Mouse (Mus musculus) adipocyte (in vitro differentiated cells): ENCODE data around the gene Pih1d1.
"Not testable (repeated sequence)": the region's sequence is repeated elsewhere in the genome, so short reads cannot be mapped to it uniquely, and the experiment has no call there.

Experiments
- DNase-seq: peaks from one replicate; pipeline ENCODE4 v3.0.0-alpha.2; 2016; ENCODE audit warnings: low spot score

Gene Pih1d1

DNA sequence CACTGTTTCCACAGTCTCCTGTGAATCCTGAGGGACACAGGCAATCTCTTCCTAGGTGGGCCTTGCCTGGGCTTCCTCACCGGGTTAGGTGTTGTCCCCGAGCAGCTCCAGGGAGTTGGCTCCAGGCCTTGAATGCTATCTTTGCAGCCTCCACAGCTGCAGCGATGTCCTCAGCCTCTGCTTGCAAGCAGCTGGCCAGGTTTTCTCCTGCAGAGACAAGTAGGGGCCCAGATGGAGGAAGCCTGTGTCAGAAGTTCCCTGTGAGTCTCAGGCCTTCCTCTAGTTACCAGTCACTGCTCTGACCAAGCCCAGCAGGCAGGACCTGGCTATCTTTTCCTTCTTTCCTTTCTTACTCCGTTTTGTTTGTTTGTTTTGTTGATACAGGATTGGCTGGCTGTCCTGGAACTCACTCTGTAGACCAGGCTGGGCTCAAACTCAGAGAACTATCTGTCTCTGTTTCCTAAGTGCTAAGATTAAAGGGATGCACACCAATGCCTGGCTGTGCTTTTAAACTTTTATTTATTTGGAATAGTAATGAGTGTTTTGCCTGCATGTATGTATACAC is 5.5 kb upstream of the Pih1d1 start:
- no peak for DNase-seq

DNA sequence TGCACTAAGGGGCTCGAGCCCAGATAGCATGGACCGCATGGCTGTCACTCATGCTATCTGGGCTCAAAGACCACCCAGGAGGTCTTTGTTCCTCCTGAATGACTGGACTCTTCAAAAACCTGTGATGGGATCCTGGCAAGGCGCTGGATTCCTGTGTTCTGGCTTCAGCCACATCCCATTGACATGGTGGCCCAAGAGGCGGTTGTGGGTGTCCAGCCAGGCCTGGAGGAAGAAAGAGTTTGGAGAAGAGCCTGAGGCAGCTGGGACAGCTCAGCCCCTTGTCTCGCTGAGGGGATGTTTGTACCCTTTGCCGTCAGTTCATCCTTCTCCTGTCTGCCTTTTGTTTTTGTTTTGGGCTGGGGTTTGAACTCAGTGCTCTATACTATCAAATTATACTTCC is 4.6 kb upstream of the Pih1d1 start:
- DNase-seq, result no peak

DNA sequence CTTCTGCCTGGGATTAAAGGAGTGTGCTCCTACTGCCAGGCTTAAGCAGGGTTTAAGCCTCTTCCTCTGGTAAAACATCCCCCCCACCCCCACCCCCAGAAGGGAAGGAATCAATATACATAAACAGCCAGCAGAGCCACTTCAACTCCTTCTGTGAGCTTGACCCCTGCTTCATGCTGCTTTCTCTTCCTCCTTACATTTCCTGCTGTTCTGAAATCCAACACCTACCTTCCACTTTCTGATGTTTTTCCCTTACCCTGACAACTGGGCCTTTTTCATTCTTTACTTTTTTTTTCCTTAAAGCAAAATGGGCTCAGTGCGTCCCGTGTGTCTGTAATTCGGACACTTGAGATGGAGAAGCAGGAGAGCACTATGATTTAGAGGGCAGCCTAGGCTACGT is 3.8 kb upstream of the Pih1d1 start:
- no peak for DNase-seq

DNA sequence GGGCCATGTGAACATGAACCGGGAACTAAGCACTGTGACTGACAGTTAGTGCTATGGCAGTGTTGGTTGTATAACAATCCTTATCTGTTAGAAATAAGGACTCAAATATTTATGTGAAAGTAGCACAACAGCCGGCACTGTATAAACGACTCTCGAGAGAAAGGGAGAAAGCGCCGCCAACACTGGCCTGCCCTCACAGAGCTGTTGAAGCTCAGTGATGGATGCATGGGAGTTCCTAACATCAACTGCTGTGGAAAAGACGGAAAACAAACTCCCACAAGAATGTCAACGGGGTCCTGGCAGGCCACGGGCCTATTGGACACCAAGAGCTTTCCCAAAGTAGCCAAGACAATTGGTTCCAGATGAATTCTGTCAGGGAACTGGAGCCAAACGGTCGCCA is 2.8 kb upstream of the Pih1d1 start:
- peak; percentile 56 for DNase-seq

DNA sequence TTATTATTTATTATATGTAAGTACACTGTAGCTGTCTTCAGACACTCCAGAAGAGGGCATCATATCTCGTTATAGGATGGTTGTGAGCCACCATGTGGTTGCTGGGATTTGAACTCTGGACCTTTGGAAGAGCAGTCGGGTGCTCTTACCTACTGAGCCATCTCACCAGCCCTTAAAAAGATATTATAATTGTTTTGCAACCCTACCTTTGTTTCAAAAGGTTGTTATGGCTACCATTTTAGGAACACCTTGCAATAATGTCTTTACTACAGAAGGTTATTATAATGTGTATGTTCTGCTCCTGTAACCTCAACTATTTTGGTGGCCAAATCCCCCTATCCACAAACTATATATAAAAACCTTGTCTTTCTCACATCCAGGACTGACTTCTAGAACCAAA is 1.1 kb upstream of the Pih1d1 start:
- not testable (repeated sequence) for DNase-seq

DNA sequence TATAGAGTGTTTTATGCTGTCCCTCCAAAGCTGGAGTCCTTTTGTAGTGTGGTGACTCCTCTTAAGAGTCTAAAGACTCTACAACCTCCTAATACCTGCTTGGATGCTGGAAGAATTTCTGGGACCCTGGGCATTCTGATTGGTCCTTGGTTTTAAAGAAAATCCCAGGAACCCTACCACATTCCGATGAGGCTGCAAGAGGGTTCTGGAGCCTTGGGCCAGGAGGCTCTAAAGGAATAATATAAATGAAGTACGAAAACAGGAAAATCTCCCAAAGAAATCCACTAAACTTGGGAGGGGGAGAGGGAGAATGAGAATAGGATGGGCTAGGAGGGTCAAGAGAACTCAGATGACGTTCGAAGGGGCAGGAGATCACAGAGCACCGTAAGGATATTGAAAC is 517 bp upstream of the Pih1d1 start:
- peak; percentile 8 for DNase-seq

DNA sequence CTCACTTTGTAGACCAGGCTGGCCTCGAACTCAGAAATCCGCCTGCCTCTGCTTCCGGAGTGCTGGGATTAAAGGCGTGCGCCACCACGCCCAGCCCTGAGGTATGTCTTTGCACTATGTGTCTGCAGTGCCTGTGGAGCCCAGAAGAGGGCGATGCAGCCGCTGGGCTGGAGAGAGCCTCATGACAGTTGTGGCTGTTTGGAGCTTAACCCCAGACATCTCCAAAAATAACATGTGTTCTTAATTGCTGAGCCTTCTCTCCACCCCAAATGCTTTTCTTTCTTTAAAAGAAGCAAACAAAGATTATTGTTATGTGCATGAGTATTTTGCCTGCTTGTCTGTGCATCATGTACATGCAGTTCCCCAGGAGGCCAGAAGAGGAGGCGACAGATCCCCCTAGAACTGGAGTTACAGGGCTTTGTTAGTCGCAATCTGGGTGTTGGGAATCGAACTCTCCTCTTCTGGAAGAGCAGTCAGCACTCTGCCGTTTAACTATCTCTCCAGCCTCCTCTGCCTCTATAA is 951 bp downstream of the Pih1d1 start:
- peak; percentile 62 for DNase-seq

DNA sequence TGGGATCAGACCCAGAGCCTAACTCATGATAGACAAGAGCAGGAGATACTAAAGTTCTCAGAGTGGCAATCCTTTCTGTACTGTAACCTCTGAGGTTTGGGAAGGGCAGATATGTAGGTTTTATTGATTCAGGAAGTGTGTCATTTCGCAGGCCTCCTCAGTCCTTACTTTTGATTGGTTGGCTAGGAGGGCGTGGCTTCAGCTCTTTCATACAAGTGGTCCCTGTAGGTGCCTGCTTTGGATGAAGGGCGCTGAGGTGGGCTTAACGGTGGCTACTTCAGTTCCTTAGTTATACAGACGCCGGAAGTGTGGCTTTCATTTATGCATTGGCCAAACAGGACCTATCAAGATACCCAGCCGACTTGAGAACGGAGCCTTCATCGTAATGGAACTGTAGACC is 1.5 kb downstream of the Pih1d1 start:
- no peak for DNase-seq

DNA sequence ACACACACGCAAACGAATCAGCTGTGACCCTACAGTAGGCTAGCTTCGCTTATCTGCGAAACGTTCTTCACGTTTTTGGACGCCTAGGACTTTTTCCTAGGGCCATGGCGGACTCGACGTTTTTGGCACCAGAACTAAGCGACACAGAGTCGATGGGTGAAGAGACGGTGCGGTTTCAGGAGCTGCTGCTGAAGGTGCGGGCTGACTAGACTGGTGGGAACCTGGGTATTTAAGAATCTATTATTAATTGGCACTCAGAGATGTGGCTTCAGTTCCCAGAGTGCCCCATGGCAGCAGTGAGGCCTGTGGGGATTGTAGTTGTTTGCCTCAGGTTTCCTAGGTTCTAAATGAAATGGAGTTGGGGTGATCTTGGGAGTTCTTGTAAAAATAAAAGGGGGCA is 2.1 kb downstream of the Pih1d1 start:
- DNase-seq, result no peak

DNA sequence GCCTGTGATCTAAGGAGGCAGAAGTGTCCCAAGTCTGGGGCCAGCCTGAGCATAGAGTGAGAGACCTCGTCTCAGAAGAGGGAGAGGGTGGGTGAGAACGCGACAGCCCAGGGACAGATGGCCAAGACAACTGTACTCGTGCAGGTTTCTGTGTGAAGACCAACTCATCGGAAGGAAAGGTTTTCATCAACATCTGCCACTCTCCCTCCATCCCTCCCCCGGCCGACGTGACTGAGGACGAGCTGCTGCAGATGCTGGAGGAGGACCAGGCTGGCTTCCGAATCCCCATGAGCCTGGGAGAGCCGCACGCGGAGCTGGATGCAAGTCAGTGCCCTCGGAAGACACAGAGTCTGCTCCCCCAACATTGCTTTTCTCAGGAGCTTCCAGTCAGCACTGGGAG is 3.4 kb downstream of the Pih1d1 start:
- no peak for DNase-seq

DNA sequence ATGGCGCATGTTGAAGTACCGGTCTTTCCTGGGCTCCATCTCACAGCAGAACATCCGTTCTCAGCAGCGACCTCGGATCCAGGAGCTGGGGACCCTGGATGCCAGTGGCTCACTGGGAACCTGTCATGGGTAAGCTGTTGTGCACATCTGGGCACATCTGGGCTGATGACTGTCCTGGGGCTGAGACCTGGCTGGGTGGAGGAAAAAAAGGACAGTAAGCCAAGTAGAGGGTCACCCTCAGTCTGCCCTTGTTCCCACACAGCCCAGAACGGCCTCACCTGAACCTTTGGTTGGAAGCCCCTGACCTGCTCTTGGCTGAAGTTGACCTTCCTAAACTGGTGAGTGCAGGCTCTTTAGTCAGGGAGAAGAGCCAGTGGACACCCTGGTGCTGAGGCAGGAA is 4.9 kb downstream of the Pih1d1 start:
- no peak for DNase-seq

DNA sequence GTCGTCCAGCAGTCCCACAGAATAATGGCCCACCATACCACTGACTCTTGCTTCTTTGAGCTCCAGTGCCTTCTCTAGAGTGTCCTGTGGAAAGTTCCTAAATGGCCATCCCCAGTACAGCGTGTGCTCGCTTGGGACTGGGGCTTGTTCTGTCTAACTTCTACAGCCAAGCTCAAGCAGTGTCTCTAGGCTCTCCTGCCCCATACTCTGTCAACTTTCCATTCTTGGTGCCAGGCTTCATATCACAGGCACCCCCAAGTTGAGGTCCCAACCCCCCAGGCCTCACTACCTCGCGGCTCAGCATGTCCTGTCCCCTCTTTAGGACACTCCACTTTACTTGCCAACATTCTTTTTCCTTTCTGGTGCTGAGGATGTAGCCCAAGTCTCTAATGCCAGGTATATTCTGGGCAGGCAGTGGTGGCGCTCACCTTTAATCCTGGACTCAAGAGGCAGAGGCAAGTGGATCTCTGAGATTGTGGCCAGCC is 6.3 kb downstream of the Pih1d1 start:
- DNase-seq, result no peak

DNA sequence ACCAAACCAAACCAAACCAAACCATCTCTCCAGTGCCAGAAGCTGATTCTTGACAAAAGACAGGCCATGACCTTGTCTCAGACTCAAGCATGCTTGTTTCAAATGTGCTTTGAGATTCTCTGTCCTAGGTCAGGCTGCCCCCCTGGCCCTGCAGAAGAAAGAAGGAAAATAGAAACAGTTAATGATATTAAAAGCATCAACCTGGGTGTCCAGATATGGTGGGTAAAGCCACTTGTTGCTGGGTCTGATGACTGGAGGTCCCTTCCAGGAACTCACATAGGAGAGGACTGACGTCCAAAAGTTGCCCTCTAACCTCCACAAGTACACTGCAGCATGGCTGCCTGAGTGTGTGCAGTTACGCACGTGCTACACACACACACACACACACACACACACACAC is 6.8 kb downstream of the Pih1d1 start:
- DNase-seq, result no peak

DNA sequence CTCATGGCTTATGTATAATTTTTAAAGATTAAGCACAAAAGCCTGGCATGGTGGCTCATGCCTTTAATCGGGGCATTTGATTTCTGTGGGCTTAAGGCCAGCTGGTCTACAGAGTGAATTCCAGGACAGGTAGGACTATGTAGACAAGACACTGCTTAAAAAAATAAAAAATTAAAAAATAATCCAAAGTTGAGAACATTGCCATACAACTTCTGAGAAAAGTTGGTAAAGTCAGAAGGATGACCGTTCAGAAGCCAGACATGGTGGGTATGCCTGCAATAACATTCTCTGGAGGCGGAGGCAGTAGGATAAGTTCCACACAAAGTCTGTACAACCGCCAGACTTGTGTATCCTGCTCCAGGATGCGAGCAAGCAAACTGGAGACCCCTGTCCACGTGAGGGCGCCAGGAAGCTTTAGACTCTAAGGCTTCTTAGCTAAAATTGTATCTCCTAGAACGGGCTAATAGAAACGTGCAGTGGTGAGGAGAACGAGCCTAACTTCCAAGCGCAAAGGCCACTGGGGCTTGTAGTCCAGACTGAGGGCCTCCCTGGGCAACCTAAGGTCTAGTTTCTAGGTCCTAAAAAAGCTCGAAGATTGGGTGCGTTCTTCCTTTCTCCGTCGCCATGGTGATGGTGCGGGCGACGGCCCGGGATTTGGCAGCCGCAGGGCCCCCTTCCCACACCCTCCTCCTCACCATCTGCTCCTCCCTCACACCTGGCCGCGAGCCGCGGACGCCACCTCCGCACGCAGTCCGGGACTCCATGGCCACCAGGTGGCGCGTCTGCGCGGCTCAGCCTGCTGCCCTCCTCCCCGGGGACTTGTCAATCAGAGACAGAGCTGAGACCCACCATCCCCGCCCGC is 7.7 kb downstream of the Pih1d1 start:
- peak; percentile 75 for DNase-seq

DNA sequence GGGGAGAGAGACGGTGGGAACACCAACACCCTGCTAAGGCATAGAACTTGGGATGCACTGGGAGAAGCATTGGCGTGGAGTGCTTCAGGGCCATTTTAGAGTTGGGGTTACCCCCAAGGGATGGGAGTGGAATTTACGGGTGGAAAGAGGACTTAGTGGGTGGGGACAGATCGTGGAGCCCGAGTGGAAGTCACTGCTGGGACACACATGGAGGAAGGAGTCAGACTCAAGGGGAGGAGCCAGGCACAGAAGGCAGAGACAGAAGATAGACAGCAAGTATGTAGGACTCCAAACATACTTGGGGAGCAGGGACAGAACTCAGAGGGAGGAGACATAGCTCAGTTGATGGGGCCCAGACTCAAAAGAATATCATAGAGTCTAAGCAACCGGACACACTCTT is 8.4 kb downstream of the Pih1d1 start:
- no peak for DNase-seq

DNA sequence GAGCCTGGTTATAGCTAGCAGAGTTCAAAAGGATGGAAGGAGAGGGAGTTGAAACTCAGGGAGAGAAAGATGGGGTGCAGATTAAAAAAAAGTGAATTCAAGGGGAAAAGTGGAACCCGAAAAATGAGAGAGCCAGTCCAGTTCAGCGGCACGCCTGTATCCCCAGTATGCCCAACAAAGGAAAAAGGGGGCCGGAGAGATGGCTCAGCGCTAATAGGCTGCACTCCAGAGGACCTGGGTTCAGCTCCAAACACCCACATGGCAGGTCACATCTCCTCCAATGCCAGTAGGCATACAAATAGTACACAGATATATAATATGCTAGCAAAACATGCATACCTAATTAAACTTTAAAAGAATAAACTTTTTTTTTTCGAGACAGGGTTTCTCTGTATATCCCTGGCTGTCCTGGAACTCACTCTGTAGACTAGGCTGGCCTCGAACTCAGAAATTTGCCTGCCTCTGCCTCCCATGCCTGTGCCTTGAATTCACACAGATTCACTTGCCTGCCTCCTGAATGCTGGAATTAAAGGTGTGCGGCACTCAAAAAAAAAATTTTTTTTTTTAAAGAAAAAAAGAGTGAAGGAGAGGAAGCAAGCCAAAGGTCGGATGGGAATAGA is 9.0 kb downstream of the Pih1d1 start:
- no peak for DNase-seq

DNA sequence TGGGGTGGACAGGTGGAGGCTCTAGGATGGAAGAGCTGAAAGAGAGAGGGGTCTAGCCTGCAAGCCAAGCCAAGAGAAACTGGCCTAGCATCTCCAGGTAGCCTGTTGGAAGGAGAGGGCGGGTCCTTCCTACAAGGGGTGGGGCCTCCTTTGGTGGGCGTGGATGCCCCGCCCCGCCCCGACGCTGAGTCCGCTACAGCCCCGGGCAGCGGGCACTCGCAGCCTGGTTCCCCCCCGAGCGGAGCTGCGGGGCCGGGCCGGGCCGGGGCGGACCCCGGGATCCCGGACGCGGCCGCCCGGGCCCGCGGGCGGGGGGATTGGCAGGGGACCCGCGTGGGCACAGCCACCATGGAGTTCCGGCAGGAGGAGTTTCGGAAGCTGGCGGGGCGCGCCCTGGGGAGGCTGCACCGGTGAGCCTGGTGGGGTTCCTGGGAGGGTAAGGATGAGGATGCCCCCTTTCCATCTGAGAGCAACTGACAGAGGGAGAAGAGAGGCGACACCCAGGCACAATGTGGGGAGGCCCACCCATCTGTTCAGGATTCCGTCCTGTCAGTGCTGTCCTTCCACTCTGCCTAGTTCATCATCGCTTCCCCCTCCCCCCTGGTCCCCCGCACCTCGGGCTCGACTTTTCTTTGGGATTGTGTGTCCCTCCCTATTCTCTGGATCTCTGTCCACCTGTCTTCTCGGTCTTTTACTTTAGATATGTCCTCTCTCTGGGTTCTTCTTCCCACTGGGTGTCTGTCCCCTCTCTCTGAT is 9.8 kb downstream of the Pih1d1 start, which contains the start of gene Slc17a7:
Slc17a7 (plus strand) TSS at position 215 of the 756 bp plus-strand sequence.
- no peak for DNase-seq

DNA sequence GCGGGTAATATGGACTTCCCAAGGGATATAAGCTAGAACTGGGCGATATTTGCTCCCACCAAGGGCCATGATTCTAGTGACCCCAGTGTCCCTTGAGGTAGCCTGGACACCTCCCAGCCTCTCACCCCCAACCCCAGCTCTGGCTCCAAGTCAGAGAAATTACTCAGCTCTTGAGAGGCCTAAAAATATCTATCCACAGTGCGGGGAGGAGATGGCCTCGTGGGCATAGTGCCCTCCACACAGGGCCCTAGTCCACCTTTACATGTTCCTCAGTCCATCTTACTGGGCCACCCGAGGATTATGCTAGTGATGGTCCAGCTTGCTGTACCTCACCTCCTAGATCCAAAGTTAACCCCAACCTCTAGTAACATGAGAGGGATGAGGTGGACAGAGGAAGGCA is 10.7 kb downstream of the Pih1d1 start:
- no peak for DNase-seq

DNA sequence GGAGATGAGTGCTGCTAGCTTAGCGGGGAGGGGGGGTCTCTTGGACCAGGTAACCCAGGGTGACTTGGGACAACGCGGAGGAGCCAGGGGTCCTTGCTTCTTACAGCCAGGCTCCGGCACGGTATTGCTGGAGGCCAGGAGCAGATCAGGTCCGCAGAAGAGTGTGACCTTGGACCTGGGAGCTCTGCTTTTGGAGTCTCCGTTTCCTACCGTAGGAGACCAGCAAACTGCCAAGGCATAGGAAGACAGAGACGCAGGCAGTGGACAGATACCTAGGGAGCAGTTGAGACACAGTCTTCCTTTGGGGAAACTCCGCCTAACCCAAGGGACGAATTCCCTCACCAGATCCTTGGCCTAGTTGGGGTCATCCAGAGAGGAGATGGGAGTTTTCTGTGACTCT is 11.6 kb downstream of the Pih1d1 start:
- DNase-seq, result no peak

DNA sequence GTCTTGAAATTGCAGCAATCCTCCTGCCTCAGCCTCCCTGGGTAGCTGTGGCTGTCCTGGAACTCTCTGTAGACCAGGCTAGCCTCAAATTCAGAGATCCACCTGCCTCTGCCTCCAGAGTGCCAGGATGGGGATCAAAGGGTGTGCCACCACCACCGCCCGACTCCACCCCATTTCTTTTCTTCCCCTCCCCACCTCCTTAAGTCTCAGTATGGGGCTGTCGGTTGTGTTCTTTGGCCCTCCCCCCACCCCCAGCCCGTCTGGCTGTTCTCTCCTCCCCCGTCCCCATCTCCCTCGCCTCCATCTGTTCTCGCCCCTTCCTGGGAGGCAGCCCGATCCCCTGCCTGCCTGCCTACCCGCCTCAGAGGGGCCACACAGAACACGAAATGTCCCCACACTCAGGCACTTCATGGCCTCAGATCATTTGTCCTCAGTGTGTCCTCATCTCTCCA is 12.9 kb downstream of the Pih1d1 start:
- no peak for DNase-seq

DNA sequence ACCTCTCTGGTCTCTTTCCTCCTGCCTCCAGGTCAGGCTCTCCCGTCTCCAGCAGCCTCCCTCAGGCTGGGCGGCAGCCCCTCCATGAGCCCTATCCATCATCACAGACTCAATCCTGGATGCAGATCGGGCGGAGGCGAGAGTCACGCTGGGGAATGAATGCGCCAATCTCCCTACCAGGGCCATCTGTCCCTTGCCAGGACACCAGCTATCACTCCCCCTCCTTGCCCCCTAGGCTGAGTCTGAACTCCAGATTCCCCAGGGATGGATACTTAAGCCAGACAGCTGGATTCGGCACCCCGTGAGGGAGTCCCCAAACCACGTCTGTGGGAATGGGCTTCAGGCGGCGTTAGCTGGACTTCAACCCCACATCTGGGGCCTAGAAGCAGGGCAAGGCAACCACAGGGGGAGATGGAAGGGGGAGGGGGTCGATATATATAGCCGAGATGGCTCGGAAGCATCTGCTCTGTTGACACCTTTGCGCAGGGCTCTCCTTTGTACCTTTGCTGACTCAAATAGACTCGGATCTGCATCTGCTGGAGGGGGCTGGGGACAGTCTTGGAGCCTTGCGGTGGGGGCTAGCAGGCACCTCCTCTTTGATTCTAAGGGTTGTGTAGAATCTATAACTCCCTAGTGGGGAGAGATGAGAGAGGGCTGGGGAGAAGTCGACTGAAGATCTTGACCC is 13.8 kb downstream of the Pih1d1 start:
- no peak for DNase-seq

DNA sequence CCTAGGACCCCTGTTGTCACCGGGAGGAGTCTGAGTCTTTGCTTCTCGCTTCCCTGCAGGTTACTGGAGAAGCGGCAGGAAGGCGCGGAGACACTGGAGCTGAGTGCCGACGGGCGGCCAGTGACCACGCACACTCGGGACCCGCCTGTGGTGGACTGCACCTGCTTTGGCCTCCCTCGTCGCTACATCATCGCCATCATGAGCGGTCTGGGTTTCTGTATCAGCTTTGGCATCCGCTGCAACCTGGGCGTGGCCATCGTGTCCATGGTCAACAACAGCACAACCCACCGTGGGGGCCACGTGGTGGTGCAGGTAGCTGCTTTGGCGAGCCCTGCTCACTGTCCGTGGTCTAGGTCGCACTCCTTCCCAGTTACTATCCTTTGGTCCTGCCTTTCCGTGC is 14.6 kb downstream of the Pih1d1 start:
- DNase-seq, result no peak
